Mouse (Mus musculus) 416B (cell line): Measurements from ENCODE around the gene Gm17387.
"Not testable (repeated sequence)": the region's sequence is repeated elsewhere in the genome, so short reads cannot be mapped to it uniquely, and the experiment has no call there.

Source experiments
- DNase-seq: peaks from one replicate; pipeline ENCODE4 v3.0.0; 2011; ENCODE audit warnings: low read depth

The Gm17387 gene

DNA sequence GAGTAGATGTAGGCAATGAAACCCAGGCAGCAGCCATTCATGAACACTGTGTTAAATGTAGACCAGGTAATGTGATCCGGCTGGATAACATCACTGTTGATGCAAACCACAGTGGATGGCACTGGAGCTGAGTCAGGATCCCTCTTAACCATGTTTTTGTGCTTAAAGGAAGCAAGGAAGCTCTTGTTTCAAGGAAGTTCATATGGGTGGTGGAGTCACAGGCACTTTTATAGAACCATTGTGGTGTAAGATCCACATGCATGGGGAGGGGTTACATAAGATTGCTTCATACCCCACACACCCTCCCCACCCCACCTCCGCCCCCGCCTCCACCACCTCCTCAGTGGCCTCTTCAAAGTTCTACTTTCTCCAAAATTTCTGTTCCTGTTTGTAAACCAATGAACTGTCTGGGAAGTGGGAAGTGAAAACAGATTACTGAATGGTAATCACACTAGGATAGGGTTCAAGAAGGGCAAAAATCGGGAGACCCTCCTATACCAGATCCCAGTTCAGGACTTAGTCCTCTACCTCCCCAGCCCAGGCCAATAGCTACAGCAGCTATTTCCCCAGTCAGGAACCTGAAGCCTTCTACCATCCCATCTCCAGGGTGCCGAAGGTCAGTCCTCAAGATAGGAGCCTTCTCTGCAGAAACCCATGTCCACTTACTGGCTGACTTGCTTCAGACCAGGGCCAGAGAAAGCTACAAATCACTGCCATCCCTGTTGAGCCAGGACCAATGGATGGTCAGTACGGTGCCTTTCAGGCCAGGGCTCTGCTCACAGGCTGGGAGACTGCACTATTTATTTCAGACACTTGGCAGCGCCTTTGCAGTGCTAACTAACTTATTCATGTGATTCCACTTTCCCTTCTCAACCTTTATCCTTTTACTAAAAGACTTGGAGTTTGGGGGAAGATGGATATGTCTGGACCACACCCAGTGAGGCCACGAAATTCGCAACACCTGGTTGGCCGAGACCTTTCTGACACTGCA, 11.9 kb upstream of the Gm17387 start:
- DNase-seq, result peak; percentile 76

DNA sequence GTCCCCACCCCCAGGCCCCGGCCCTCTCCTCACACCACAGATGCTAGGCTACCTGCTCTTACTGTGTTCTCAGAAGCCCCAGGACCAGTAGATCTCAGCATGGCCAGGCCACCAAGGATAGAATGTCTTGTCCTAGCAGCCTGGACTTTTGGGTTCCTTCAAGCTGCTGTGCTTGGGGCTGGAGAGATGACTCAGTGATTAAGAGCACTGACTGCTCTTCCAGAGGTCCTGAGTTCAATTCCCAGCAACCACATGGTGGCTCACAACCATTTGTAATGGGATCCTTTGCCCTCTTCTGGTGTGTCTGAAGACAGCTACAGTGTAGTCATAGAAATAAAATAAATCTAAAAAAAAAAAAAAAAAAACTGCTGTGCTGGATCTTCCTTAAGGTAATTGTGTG, 11.1 kb upstream of the Gm17387 start, which contains the start of gene Ifitm6:
Ifitm6 (minus strand) TSS at position 101 of the 400 bp plus-strand sequence.
- not testable (repeated sequence) for DNase-seq

DNA sequence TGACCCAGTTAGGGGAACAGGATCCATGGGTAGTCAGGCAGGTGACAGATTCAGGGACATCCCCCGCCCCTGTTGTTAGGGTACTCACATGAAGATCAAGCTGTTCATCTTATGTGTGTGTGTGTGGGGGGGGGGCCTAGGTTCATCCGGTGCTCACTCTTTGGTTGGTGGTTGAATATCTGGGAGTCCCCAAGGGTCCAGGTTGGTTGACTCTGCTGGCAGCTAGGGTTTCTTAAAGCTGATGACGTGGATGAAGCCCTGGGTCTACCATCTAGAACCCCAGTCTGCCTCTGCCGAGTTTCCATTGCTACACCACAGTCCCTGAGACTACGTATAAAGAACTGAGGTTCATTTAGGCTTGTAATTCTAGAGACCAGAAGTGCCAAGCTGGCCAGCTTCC, 9.9 kb upstream of the Gm17387 start:
- DNase-seq, result no peak

DNA sequence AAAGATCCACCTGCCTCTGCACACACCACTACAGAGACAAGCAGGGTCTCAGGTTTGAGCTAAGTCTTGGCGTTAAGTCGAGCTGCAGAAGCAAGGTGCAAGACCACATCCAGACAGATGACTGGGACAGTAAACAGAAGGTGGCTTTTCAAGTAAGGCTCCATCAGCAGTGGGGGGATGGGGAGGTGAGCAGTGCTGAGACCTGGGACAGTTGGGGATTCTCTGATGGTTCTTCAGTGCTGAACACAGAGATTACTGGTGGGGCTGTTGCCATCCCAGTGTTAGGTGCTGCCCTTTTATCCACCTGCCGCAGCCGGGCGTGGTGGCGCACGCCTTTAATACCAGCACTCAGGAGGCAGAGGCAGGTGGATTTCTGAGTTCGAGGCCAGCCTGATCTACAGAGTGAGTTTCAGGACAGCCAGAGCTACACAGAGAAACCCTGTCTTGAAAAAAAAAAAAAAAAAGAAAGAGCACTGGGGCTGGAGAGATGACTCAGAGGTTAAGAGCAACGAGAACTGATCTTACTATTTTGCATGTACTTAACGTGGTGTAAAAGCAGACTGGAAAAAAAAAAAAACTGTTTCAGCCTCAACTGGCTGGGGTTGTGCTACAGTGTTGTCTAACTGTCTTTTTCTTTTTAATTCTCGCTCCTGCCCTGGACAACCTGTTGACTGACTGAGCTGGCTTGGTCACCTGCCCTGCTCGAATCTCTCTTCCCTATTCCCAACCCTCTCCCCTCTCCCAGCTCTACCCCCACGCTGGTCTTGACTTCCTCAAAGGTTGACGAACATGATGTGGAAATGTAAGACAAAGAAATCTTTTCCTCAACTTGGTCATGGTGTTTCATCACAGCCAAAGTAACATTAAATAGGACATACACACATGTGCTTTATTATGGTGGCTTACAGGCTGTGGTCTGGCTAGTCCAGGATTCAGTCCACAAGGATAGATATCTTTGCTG, 7.2 kb upstream of the Gm17387 start:
- peak; percentile 57 for DNase-seq

DNA sequence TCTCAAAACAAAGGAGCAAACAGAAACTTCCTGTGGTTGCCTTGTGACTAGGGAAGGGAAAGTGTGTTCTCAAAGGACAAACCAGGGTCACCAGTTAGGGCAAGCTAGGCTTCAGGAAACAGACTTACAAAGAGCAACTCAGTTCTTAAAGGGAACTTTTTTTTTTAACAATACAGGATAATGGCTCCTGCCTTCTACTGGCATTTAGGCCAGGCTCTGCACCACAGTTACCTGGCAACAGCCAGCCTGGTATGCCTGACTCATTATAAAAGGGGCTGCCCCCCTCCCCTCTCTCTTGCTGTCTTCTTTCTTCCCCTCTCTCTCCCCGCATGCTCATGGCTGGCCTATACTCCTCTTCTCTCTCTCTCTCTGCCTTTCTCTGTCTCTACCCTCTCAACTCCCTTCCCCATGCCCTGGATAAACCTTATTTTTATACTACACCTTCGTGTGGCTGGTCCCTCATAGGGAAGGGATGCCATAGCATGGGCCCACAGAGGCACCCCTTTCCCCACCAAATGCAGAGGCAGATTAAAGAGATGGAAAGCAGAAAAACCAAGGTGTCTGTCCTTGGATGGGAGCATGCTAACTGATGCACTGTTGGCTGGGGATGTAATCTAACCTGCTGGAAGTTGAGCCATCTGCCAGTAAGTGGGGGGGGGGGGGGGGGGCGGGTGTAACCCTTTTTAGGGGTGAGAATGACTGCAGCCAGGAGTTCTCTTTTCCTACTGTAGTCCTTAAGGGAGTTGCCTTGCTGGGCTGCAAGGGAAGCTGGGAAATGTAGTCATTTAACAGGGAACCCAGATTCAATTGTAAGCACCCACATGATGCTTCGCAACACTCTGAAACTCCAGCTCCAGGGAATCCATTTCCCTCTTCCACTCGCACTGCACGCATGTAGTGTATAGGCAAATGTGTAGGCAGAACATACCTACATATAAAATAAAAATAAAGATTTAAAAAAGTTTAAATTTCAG, 3.8 kb upstream of the Gm17387 start:
- DNase-seq, result peak; percentile 50

GRCm38 (mm10) chr7:141026097-141026739, 2.7 kb upstream of the Gm17387 start:
- DNase-seq, result no peak

DNA sequence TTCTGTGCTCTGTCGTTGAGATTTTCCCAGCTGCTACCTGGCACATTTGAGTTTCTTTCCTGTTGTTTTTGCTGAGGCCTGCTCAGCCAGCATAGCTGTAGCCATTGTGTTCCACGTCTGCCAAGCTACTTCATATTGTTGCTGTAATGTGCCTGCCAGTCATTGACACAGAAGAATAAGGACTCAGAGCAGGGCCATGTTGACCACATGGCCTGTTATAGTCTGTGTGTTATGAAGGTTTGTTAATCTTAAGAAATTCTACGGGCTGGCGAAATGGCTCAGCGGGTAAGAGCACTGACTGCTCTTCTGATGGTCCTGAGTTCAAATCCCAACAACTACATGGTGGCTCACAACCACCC, 2.2 kb upstream of the Gm17387 start:
- DNase-seq, result no peak

DNA sequence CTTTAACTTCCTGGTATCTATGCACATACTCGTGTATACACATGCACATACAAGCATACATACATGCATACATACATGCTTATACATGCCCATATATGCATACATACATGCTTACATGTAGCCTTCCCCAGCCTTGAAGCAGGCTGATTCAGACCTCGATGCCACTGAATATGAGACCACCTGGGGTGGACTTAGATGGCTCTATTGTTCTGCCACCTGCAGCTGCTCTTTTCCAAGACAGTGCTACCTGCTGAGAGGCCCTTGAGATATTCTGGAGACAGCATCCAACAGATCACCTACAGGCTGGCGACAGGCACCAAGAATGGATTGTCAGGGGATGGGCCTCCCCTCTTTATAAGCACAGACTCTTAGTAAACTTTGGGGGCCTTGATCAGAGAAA, 1.5 kb downstream of the Gm17387 start:
- no peak for DNase-seq

DNA sequence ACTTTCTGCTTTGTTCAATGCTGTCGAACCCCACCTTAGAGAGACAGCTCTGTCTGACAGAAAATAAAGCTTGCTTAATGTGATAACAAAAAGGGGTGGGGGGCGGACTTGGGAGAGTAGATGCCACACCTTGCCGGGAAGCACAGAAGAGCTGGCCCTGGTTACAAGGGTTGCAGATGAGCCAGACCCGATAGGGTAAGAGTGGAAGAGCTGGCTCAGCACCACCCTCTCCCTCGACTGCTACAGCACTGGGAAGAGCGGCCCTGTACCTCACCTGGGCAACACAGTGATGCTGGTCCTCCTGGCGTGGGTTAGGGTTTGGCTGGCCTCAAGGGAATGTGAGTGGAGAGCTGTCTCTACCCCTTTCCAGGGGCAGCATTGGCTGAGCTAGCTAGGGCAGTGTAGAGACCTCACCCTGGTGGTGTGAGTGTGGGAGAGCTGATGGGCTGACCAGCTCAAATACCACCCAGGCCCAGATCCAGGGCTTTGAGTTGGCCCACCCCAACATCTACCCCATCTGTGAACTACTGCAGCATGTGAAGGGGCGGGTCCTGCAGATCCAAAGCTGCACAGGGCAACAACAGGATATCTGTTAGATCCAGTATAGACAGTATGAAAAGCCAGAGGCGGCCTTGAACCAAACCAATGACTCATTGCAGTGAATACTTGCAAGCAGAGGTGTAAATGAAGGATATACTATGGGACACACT, 3.7 kb downstream of the Gm17387 start:
- peak; percentile 50 for DNase-seq

- not testable (repeated sequence) for DNase-seq
Observed at GRCm38 (mm10) chr7:141036624-141037023, 7.7 kb downstream of the Gm17387 start.

GRCm38 (mm10) chr7:141038090-141039032, 9.4 kb downstream of the Gm17387 start:
- DNase-seq, result no peak

DNA sequence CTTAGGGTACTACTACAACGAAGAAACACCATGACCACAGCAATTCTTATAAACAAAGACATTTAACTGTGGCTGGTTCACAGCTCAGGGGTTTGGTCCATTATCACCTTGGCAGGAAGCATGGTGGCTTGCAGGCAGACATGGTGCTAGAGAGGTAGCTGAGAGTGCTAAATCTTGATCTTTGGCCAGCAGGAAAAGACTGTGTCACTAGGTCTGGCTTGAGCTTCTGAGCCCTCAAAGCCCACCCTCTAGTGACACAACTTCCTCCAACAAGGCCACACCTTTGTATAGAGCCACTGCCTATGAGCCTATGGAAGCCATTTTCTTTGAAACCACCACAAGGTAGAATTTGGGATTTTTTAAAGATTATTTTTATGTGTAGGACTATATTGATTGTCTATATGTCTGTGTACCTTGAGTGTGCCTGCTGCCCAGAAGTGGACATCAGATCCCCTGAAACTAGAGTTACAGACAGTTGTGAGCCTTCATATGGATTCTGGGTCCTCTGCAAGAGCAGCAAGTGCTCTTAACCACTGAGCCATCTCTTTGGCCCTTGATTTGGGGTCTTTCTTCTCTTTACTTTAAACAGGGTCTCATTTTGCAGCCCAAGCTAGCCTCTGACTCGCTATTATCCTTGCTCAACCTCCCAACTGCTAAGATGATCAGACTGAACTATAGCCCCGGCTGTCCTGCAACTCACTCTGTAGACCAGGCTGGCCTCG, 10.6 kb downstream of the Gm17387 start:
- DNase-seq, result peak; percentile 31

DNA sequence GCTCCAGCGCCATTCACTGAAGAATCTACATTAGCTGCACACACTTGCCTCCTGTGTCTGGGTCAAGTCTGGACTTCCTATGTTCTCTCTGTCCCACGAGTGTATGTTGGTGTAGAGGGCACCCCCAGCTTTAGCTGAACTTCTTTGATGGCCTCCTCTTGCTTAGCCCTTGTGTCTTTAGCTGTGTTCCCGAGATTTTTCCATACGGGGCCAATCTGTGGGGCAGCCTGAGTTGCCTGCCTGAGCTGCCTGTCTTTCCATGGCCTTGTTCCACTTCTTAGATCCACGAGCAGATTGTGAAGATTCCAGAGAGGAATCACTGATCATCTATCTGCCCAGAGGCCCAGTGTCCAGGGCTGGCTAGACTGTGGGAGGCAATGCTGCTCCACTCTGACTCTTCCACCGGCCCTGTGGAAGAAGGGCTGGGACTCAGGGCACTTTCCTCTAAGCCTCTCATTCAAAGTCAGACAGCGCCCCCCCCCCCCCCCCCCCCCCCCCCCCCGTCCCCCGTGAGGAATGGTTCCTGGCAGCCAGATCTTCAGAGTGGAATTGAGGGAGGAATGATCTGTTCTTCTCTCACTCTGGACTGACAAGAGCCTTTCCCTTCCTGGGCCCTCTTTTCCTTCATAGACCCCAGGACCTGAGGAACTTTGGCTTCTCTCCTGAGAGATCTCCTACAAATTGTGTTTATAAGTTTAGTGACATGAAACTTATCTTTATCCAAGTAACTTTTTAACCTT, 12.1 kb downstream of the Gm17387 start:
- peak; percentile 35 for DNase-seq

GRCm38 (mm10) chr7:141041661-141042060, 12.7 kb downstream of the Gm17387 start:
- DNase-seq, result peak; percentile 59

- DNase-seq, result no peak
Observed at GRCm38 (mm10) chr7:141042539-141042938, 13.6 kb downstream of the Gm17387 start.

- DNase-seq, result peak; percentile 75
Observed at GRCm38 (mm10) chr7:141046931-141047580, 18.1 kb downstream of the Gm17387 start.
